Mouse (Mus musculus) thymus, adult 2 months (tissue): ENCODE results near the gene Cntn2.

Experiments used
- CTCF ChIP-seq: fragments of 200-500 bp; IDR thresholded peaks from 2 replicates; pipeline ENCODE4 v1.5.1; 2012; ENCODE audit warnings: mild to moderate bottlenecking, control low read depth, low read length, moderate library complexity, borderline replicate concordance; ENCODE audit not compliant: control insufficient read depth, poor library complexity, insufficient read depth; ENCODE audit errors: extremely low read depth
- POLR2A ChIP-seq: fragments of 200-500 bp; IDR thresholded peaks from 2 replicates; pipeline ENCODE4 v1.6.1; 2012; ENCODE audit warnings: mild to moderate bottlenecking, low read length, control low read depth, moderate library complexity; ENCODE audit not compliant: control insufficient read depth, poor library complexity, insufficient read depth; ENCODE audit errors: extremely low read depth

GRCm38 (mm10) chr1:132471032-132471431, 72.0 kb downstream of the Cntn2 start:
- TF ChIP-seq POLR2A: no peak
- TF ChIP-seq CTCF: no peak
